Mouse (Mus musculus) embryonic facial prominence, embryonic 14.5 days (tissue): ENCODE data around the gene Cryba1. TPM values are rescaled to one million over a fixed set of nuclear protein-coding genes. Genes with fewer than 3 reads are reported as not detected.

Experiments
- ATAC-seq: fragments of 200-750 bp; cut with Nextera tagmentation; 2 replicates; pipeline ENCODE4 v1.8.0; 2017; ENCODE audit warnings: low read depth, moderate number of reproducible peaks, moderate TSS enrichment
- DNase-seq: peaks from one replicate; pipeline ENCODE4 v3.0.0-alpha.2; 2015; ENCODE audit warnings: low spot score
- H3K27ac ChIP-seq: fragments of 300-500 bp; sonication (generic); replicated peaks from 2 replicates; pipeline ENCODE4 v1.5.1; 2014; ENCODE audit warnings: low read depth, mild to moderate bottlenecking, low read length, moderate library complexity
- H3K27me3 ChIP-seq: fragments of 300-500 bp; sonication (generic); replicated peaks from 2 replicates; pipeline ENCODE4 v1.6.1; 2014; ENCODE audit warnings: low read length; ENCODE audit not compliant: control insufficient read depth, insufficient read depth
- H3K36me3 ChIP-seq: fragments of 300-500 bp; sonication (generic); 2 replicates; pipeline ENCODE4 v1.6.1; 2014; ENCODE audit warnings: low read length, mixed read lengths; ENCODE audit not compliant: control insufficient read depth, insufficient read depth
- H3K4me1 ChIP-seq: fragments of 300-500 bp; sonication (generic); 2 replicates; pipeline ENCODE4 v1.6.1; 2014; ENCODE audit warnings: antibody characterized with exemption, low read length; ENCODE audit not compliant: control insufficient read depth, insufficient read depth
- H3K4me2 ChIP-seq: fragments of 300-500 bp; sonication (generic); 2 replicates; pipeline ENCODE4 v1.6.1; 2014; ENCODE audit warnings: low read depth, mild to moderate bottlenecking, low read length, moderate library complexity, mixed read lengths
- H3K4me3 ChIP-seq: fragments of 300-500 bp; sonication (generic); 2 replicates; pipeline ENCODE4 v1.5.1; 2014; ENCODE audit warnings: low read depth, mild to moderate bottlenecking, low read length
- H3K9ac ChIP-seq: fragments of 300-500 bp; sonication (generic); 2 replicates; pipeline ENCODE4 v1.6.1; 2014; ENCODE audit warnings: low read depth, mild to moderate bottlenecking, low read length, moderate library complexity, mixed read lengths
- H3K9me3 ChIP-seq: fragments of 300-500 bp; sonication (generic); 2 replicates; pipeline ENCODE4 v1.6.1; 2016; ENCODE audit warnings: low read length; ENCODE audit not compliant: control insufficient read depth
- WGBS: fragments of 180-500 bp; shearing (Covaris S2); extraction: QIAGEN DNeasy Blood & Tissue Kit; methylation state at CpG from one replicate; pipeline ENCODE4 v1.1.7; 2014; 5-methylcytosine and 5-hydroxymethylcytosine counted together
- polyA plus RNA-seq: library from polyadenylated mRNA; unstranded; fragments of >200 nt; fragmentation: Nextera tagmentation; extraction: Ambion mirVana; gene quantifications from 2 replicates; pipeline ENCODE4 v1.2.1, GENCODE M21; 2014

Gene Cryba1
- polyA plus RNA-seq, 1 experiment from 2014 or later: not detected

- WGBS: 1% methylated on average over 6 of the region's 6 CpGs
- DNase-seq (peak; percentile 90), ATAC-seq (no peak)
- H3K4me1 ChIP-seq: no peaks in the 10 kb centered on the region
- H3K4me2 ChIP-seq: no peak overlapping the region
- no peak overlapping the region for H3K9ac ChIP-seq
- no peaks in the 10 kb centered on the region for H3K27me3 ChIP-seq
- H3K9me3 ChIP-seq: no peaks in the 10 kb centered on the region
- no peaks in the 10 kb centered on the region for H3K36me3 ChIP-seq
- no peak overlapping the region for H3K4me3 ChIP-seq
- no peak overlapping the region for H3K27ac ChIP-seq
Measured at GRCm38 (mm10) chr11:77737289-77737688, 12.2 kb upstream of the Cryba1 start.

GRCm38 (mm10) chr11:77728587-77728986, 3.5 kb upstream of the Cryba1 start:
- H3K27me3 ChIP-seq: no peaks in the 10 kb centered on the region
- WGBS: 66% methylated on average over 2 of the region's 2 CpGs
- H3K9ac ChIP-seq: no peak overlapping the region

DNA sequence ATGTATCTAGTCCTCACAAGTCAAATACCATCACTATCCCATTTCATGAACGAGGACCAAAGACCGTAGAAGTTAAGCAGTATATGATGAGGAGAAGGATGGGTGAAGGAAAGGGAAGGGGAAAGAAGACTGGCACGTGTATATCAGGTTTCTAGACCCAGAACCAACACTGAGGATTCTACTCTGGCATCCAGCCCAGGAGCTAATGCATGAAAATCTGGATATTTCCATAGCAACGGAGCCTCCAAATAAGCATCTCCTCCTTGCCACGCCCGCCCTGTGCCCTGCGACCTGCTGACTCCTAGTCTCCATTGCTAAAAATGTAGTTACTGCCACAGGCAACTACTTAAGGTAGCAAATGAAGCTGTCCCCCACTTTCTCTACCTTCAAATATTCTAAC, 317 bp downstream of the Cryba1 start:
- no peak for ATAC-seq
- 70% methylated on average over 7 of the region's 7 CpGs for WGBS
- Histone ChIP-seq H3K27me3 (no peaks in the 10 kb centered on the region), H3K27ac (no peak overlapping the region), H3K4me3 (no peak overlapping the region), H3K9ac (no peak overlapping the region), H3K4me1 (no peaks in the 10 kb centered on the region), H3K4me2 (no peak overlapping the region), H3K36me3 (no peaks in the 10 kb centered on the region), H3K9me3 (no peaks in the 10 kb centered on the region)
- peak; percentile 10 for DNase-seq

More at GRCm38 (mm10) chr11:77728587-77728986, 3.5 kb upstream of the Cryba1 start:
- no peak for ATAC-seq
- no peak overlapping the region for H3K4me3 ChIP-seq
- no peak overlapping the region for H3K4me2 ChIP-seq
- H3K4me1 ChIP-seq: no peaks in the 10 kb centered on the region
- peak; percentile 3 for DNase-seq
- no peak overlapping the region for H3K27ac ChIP-seq
- H3K9me3 ChIP-seq: no peaks in the 10 kb centered on the region
- H3K36me3 ChIP-seq: no peaks in the 10 kb centered on the region

GRCm38 (mm10) chr11:77721389-77721788, 3.7 kb downstream of the Cryba1 start:
- no peak overlapping the region for H3K27ac ChIP-seq
- no peak overlapping the region for H3K4me2 ChIP-seq
- DNase-seq (no peak), ATAC-seq (no peak)
- no peaks in the 10 kb centered on the region for H3K36me3 ChIP-seq
- no peaks in the 10 kb centered on the region for H3K4me1 ChIP-seq
- WGBS: 87% methylated on average over 4 of the region's 4 CpGs
- no peaks in the 10 kb centered on the region for H3K9me3 ChIP-seq
- H3K4me3 ChIP-seq: no peak overlapping the region
- no peaks in the 10 kb centered on the region for H3K27me3 ChIP-seq
- no peak overlapping the region for H3K9ac ChIP-seq

DNA sequence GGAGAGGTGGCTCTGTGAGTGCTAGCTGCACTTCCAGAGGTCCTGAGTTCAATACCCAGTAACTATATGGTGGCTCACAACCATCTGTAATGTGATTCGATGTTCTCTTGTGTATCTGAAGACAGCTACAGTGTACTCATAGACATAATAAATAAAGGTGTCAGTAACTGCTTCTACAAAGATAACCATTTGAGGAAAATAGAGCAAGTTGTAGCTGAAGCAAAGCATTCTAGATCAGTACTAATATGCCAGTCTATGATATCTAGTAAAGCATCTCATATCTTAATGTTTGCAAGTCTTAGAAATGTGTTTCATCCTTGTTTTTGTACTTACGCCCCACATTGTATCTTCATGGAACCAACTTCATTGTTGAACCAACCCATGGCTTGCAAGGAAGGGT, 6.0 kb downstream of the Cryba1 start:
- no peak for ATAC-seq
- no peak overlapping the region for H3K4me3 ChIP-seq
- no peak overlapping the region for H3K4me2 ChIP-seq
- no peaks in the 10 kb centered on the region for H3K27me3 ChIP-seq
- no peak for DNase-seq
- H3K27ac ChIP-seq: no peak overlapping the region
- H3K36me3 ChIP-seq: 0 out of 2 replicates have a peak, but pooled peaks cover 1% of the 10 kb centered on the region
- no peaks in the 10 kb centered on the region for H3K9me3 ChIP-seq
- WGBS: 89% methylated on average over 2 of the region's 2 CpGs
- no peak overlapping the region for H3K9ac ChIP-seq
- H3K4me1 ChIP-seq: no peaks in the 10 kb centered on the region

- H3K4me2 ChIP-seq: no peak overlapping the region
- 96% methylated on average over 3 of the region's 3 CpGs for WGBS
- no peaks in the 10 kb centered on the region for H3K9me3 ChIP-seq
- H3K4me3 ChIP-seq: no peak overlapping the region
- H3K4me1 ChIP-seq: no peaks in the 10 kb centered on the region
- H3K27me3 ChIP-seq: no peaks in the 10 kb centered on the region
- H3K36me3 ChIP-seq: peaks cover 30% of the 10 kb centered on the region
- H3K9ac ChIP-seq: no peak overlapping the region
- ATAC-seq (no peak), DNase-seq (no peak)
- H3K27ac ChIP-seq: no peak overlapping the region
Measured at GRCm38 (mm10) chr11:77713736-77714135, 11.3 kb downstream of the Cryba1 start.

GRCm38 (mm10) chr11:77709039-77709438, 16.0 kb downstream of the Cryba1 start:
- 63% methylated on average over 3 of the region's 3 CpGs for WGBS
- Histone ChIP-seq H3K27me3 (no peaks in the 10 kb centered on the region), H3K9ac (no peak overlapping the region), H3K4me3 (no peak overlapping the region), H3K4me1 (no peaks in the 10 kb centered on the region), H3K4me2 (no peak overlapping the region), H3K9me3 (no peaks in the 10 kb centered on the region), H3K27ac (no peak overlapping the region), H3K36me3 (peaks cover 65% of the 10 kb centered on the region)
- no peak for DNase-seq
- ATAC-seq: no peak

- Histone ChIP-seq H3K27me3 (no peaks in the 10 kb centered on the region), H3K27ac (no peak overlapping the region), H3K9ac (no peak overlapping the region), H3K4me2 (no peak overlapping the region), H3K4me1 (no peaks in the 10 kb centered on the region), H3K4me3 (no peak overlapping the region), H3K36me3 (peaks cover 69% of the 10 kb centered on the region), H3K9me3 (no peaks in the 10 kb centered on the region)
- WGBS: 94% methylated on average over 3 of the region's 3 CpGs
- ATAC-seq: no peak
- DNase-seq: no peak
Measured at GRCm38 (mm10) chr11:77705920-77706319, 19.2 kb downstream of the Cryba1 start.

DNA sequence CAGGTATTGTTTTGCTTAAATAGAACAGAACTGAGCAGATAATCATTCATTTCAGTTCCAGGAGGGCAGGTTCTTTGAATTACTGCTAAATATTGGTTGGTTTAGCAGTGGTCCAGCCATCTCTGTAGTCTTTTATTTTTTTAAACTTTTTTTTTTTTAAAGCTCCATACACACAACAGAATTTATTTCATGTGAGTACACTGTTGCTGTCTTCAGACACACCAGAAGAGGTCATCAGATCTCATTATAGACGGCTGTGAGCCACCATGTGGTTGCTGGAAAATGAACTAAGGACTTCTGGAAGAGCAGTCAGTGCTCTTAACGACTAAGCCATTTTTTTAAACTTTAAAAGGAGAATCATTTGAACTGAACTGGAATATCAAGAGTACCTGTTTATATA, 27.9 kb downstream of the Cryba1 start:
- no peaks in the 10 kb centered on the region for H3K27me3 ChIP-seq
- 68% methylated on average over 2 of the region's 2 CpGs for WGBS
- DNase-seq (no peak), ATAC-seq (no peak)
- no peak overlapping the region for H3K4me3 ChIP-seq
- no peak overlapping the region for H3K27ac ChIP-seq
- no peak overlapping the region for H3K9ac ChIP-seq
- H3K9me3 ChIP-seq: no peaks in the 10 kb centered on the region
- no peak overlapping the region for H3K4me2 ChIP-seq
- H3K36me3 ChIP-seq: peaks cover 89% of the 10 kb centered on the region
- H3K4me1 ChIP-seq: no peaks in the 10 kb centered on the region
